In genomic region chr9:35111941-35112595, GRCm38 (mm10) we compare ENCODE assay signal across 7 mouse cellular contexts. TPM values are rescaled to one million over a fixed set of nuclear protein-coding genes. Genes with fewer than 3 reads are reported as not detected.
A peak's percentile ranks its signal among the peaks of the same experiment; 100 is the strongest.
DNase-seq lines count a peak whose midpoint lies in the region; ATAC-seq and TF ChIP-seq lines count a peak whose summit lies in the region.

No protein-coding gene starts in this region.

- no peaks in the 10 kb centered on the region for H3K9me3 ChIP-seq in G1E (replicated peaks)
- no peaks in the 10 kb centered on the region for H3K9me3 ChIP-seq in hindbrain, embryonic 13.5 days
- no peaks in the 10 kb centered on the region for H3K9me3 ChIP-seq in stomach, embryonic 15.5 days

- H3K9ac ChIP-seq in hindbrain, embryonic 13.5 days: no peak overlapping the region
- no peak overlapping the region for H3K9ac ChIP-seq in stomach, embryonic 15.5 days

- TF ChIP-seq CTCF in G1E (IDR thresholded peaks at IDR 0.05; ENCODE audit: low read depth, low read length): no peak

- peaks cover 89% of the 10 kb centered on the region for H3K4me1 ChIP-seq in G1E (ENCODE audit: insufficient read depth, low read depth, low read length)
- H3K4me1 ChIP-seq in hindbrain, embryonic 13.5 days (replicated peaks): peaks cover 31% of the 10 kb centered on the region
- peaks cover 53% of the 10 kb centered on the region for H3K4me1 ChIP-seq in stomach, embryonic 15.5 days

- peak overlapping the region; percentile 20; the same call in 1 of the 2 replicates for H3K4me2 ChIP-seq in hindbrain, embryonic 13.5 days
- H3K4me2 ChIP-seq in stomach, embryonic 15.5 days: peak overlapping the region; percentile 33

- no peaks in the 10 kb centered on the region for H3K27me3 ChIP-seq in G1E (ENCODE audit: insufficient read depth, low read length)
- H3K27me3 ChIP-seq in hindbrain, embryonic 13.5 days: 0 out of 2 replicates have a peak, but pooled peaks cover 2% of the 10 kb centered on the region
- H3K27me3 ChIP-seq in stomach, embryonic 15.5 days (replicated peaks): no peaks in the 10 kb centered on the region

- ATAC-seq in G1E (ENCODE audit: extremely low read depth, insufficient number of reproducible peaks, low FRiP score, poor library complexity, severe bottlenecking): no peak
- no peak for ATAC-seq in hindbrain, embryonic 13.5 days (ENCODE audit: low FRiP score)
- 0 out of 2 replicates have a peak, but pooled peaks have one; percentile 24 for ATAC-seq in stomach, embryonic 15.5 days (ENCODE audit: insufficient read depth, low FRiP score, low read depth)
- no peak for ATAC-seq in frontal cortex, adult (ENCODE audit: low TSS enrichment)

- peaks cover 82% of the 10 kb centered on the region for H3K36me3 ChIP-seq in G1E (replicated peaks)
- no peaks in the 10 kb centered on the region for H3K36me3 ChIP-seq in hindbrain, embryonic 13.5 days
- H3K36me3 ChIP-seq in stomach, embryonic 15.5 days: no peaks in the 10 kb centered on the region

- DNase-seq in G1E (ENCODE audit: low spot score) (no peak), adipocyte (ENCODE audit: low spot score) (peak; percentile 36)
- peak; percentile 80 for DNase-seq in forelimb bud, embryonic 11.5 days (ENCODE audit: low read depth, low spot score)
- DNase-seq in lung, postnatal 10 days: peak; percentile 72

- 22% methylated on average over 19 of the region's 19 CpGs for WGBS in hindbrain, embryonic 13.5 days
- WGBS in stomach, embryonic 15.5 days: 31% methylated on average over 19 of the region's 19 CpGs

- H3K4me3 ChIP-seq in G1E (ENCODE audit: low read depth, low read length): peak overlapping the region; percentile 41; the same call in 1 of the 2 replicates
- no peak overlapping the region for H3K4me3 ChIP-seq in hindbrain, embryonic 13.5 days
- H3K4me3 ChIP-seq in stomach, embryonic 15.5 days (replicated peaks): no peak overlapping the region

- H3K27ac ChIP-seq in hindbrain, embryonic 13.5 days: no peak overlapping the region
- peak overlapping the region; percentile 51; the same call in 1 of the 2 replicates for H3K27ac ChIP-seq in stomach, embryonic 15.5 days

RNA-seq across cellular contexts. Expression of gene St3gal4, which starts 7.0 kb away (rescaled TPM):
- total RNA-seq in G1E (2014; fragmentation: Nextera tagmentation) (10.6 and 21.8 TPM in 2 replicates), G1E (2017) (19.6 and 24.4 TPM in 2 replicates)
- polyA plus RNA-seq in G1E (2012): 26.1 and 29.0 TPM in 2 replicates
- 9.8 and 11.1 TPM in 2 replicates for polyA plus RNA-seq in hindbrain, embryonic 13.5 days (2015; fragmentation: Nextera tagmentation; extraction: Ambion mirVana)
- polyA plus RNA-seq in stomach, embryonic 15.5 days (2015; fragmentation: Nextera tagmentation; extraction: Ambion mirVana): 45.7 and 59.4 TPM in 2 replicates
